Mouse (Mus musculus) embryonic fibroblast, embryonic 13.5 days (primary cell): Measurements from ENCODE around the gene Prss57.
"Not testable (repeated sequence)": the region's sequence is repeated elsewhere in the genome, so short reads cannot be mapped to it uniquely, and the experiment has no call there.

Experiments used
- CTCF ChIP-seq: IDR thresholded peaks from 2 replicates; pipeline ENCODE4 v1.5.1; 2011; ENCODE audit warnings: mild to moderate bottlenecking, control low read depth, low read length, moderate library complexity, borderline replicate concordance; ENCODE audit not compliant: insufficient read depth
- POLR2A ChIP-seq: IDR thresholded peaks from 2 replicates; pipeline ENCODE4 v1.6.1; 2011; ENCODE audit warnings: low read depth, mild to moderate bottlenecking, control low read depth, low read length, moderate library complexity

- not testable (repeated sequence) for TF ChIP-seq CTCF, POLR2A
Measured at GRCm38 (mm10) chr10:79759675-79760074, 31.1 kb downstream of the Prss57 start.
